Mouse (Mus musculus) CD4-positive, CD25-positive, alpha-beta regulatory T cell, adult 4 months (primary cell): ENCODE results near the gene Atxn7l2. TPM values are rescaled to one million over a fixed set of nuclear protein-coding genes. Genes with fewer than 3 reads are reported as not detected.
A peak's percentile ranks its signal among the peaks of the same experiment; 100 is the strongest.

Experiments used
- ATAC-seq: one replicate; pipeline ENCODE4 v1.8.0; 2017
- polyA plus RNA-seq, 2 experiments: library from polyadenylated mRNA; unstranded; fragments of 100-300 nt; shearing (Covaris generic); gene quantifications; one replicate each; pipeline ENCODE4 v1.2.1; 2017

Gene Atxn7l2
- polyA plus RNA-seq, 2 experiments from 2014 or later, result 4.9 to 8.5 TPM

GRCm38 (mm10) chr3:108205601-108206000 lies 5.1 kb downstream of the Atxn7l2 start:
- no peak for ATAC-seq

- ATAC-seq, result no peak
These were observed 6.3 kb downstream of the Atxn7l2 start for GRCm38 (mm10) chr3:108204470-108204869.

- no peak for ATAC-seq
These were observed 7.0 kb downstream of the Atxn7l2 start for GRCm38 (mm10) chr3:108203621-108204325.

GRCm38 (mm10) chr3:108203212-108203611 lies 7.5 kb downstream of the Atxn7l2 start:
- ATAC-seq, result no peak

- no peak for ATAC-seq
These were observed 8.2 kb downstream of the Atxn7l2 start for GRCm38 (mm10) chr3:108202506-108202905.

- ATAC-seq, result peak; percentile 91
These were observed 10.1 kb downstream of the Atxn7l2 start, which contains the start of gene Cyb561d1 for GRCm38 (mm10) chr3:108200329-108201323. Gene Cyb561d1 (minus strand): TSS chr3:108201212.

GRCm38 (mm10) chr3:108199231-108199630 lies 11.5 kb downstream of the Atxn7l2 start:
- no peak for ATAC-seq

GRCm38 (mm10) chr3:108197066-108197497 lies 13.7 kb downstream of the Atxn7l2 start:
- no peak for ATAC-seq

GRCm38 (mm10) chr3:108195941-108196590 lies 14.7 kb downstream of the Atxn7l2 start:
- no peak for ATAC-seq

- no peak for ATAC-seq
These were observed 15.4 kb downstream of the Atxn7l2 start for GRCm38 (mm10) chr3:108195287-108195686.

- ATAC-seq, result no peak
These were observed 17.0 kb downstream of the Atxn7l2 start for GRCm38 (mm10) chr3:108193686-108194085.

- no peak for ATAC-seq
These were observed 20.8 kb downstream of the Atxn7l2 start for GRCm38 (mm10) chr3:108189897-108190296.

GRCm38 (mm10) chr3:108188716-108189490 lies 21.8 kb downstream of the Atxn7l2 start:
- no peak for ATAC-seq

- ATAC-seq, result no peak
These were observed 23.5 kb downstream of the Atxn7l2 start for GRCm38 (mm10) chr3:108187111-108187795.

GRCm38 (mm10) chr3:108186098-108187047 lies 24.4 kb downstream of the Atxn7l2 start, which contains the start of gene Amigo1:
Gene Amigo1 (plus strand): TSS chr3:108186335.
- peak; percentile 50 for ATAC-seq

GRCm38 (mm10) chr3:108185460-108186097 lies 25.2 kb downstream of the Atxn7l2 start:
- peak; percentile 25 for ATAC-seq

- no peak for ATAC-seq
These were observed 26.0 kb downstream of the Atxn7l2 start for GRCm38 (mm10) chr3:108184742-108185141.

- ATAC-seq, result no peak
These were observed 30.2 kb downstream of the Atxn7l2 start for GRCm38 (mm10) chr3:108180514-108180913.
